Mouse (Mus musculus) forebrain, postnatal 0 days (tissue): Measurements from ENCODE around the gene Ing5. TPM values are rescaled to one million over a fixed set of nuclear protein-coding genes. Genes with fewer than 3 reads are reported as not detected.
"Not testable (repeated sequence)": the region's sequence is repeated elsewhere in the genome, so short reads cannot be mapped to it uniquely, and the experiment has no call there.

Experiments
- ATAC-seq: fragments of 200-750 bp; cut with Nextera tagmentation; 2 replicates; pipeline ENCODE4 v1.8.0; 2017; ENCODE audit warnings: mild to moderate bottlenecking, moderate library complexity
- DNase-seq: peaks from one replicate; pipeline ENCODE4 v3.0.0-alpha.2; 2015
- H3K27ac ChIP-seq: fragments of 300-500 bp; sonication (generic); 2 replicates; pipeline ENCODE4 v1.5.1; 2014; ENCODE audit warnings: low read depth, mild to moderate bottlenecking, antibody characterized with exemption, low read length, moderate library complexity, mixed read lengths
- H3K27me3 ChIP-seq: fragments of 300-500 bp; sonication (generic); 2 replicates; pipeline ENCODE4 v1.6.1; 2014; ENCODE audit warnings: mild to moderate bottlenecking, low read length, mixed read lengths; ENCODE audit not compliant: insufficient read depth
- H3K36me3 ChIP-seq: fragments of 300-500 bp; sonication (generic); 2 replicates; pipeline ENCODE4 v1.6.1; 2014; ENCODE audit warnings: mild to moderate bottlenecking, moderate library complexity; ENCODE audit not compliant: insufficient read depth
- H3K4me1 ChIP-seq: fragments of 300-500 bp; sonication (generic); 2 replicates; pipeline ENCODE4 v1.6.1; 2014; ENCODE audit warnings: antibody characterized with exemption; ENCODE audit not compliant: insufficient read depth
- H3K4me2 ChIP-seq: fragments of 300-500 bp; sonication (generic); 2 replicates; pipeline ENCODE4 v1.6.1; 2014; ENCODE audit warnings: low read depth, mild to moderate bottlenecking, moderate library complexity
- H3K4me3 ChIP-seq: fragments of 300-500 bp; sonication (generic); 2 replicates; pipeline ENCODE4 v1.5.1; 2014; ENCODE audit warnings: low read depth, low read length, mixed read lengths
- H3K9ac ChIP-seq: fragments of 300-500 bp; sonication (generic); 2 replicates; pipeline ENCODE4 v1.6.1; 2014; ENCODE audit warnings: mild to moderate bottlenecking
- H3K9me3 ChIP-seq: fragments of 300-500 bp; sonication (generic); 2 replicates; pipeline ENCODE4 v1.6.1; 2016; ENCODE audit warnings: low read length
- CTCF ChIP-seq: sonication (generic); IDR thresholded peaks from 2 replicates; pipeline ENCODE4 v1.5.1; 2016; ENCODE audit warnings: antibody characterized with exemption, control low read depth, low read depth
- WGBS: fragments of 180-500 bp; shearing (Covaris S2); extraction: QIAGEN DNeasy Blood & Tissue Kit; methylation state at CpG from one replicate; pipeline ENCODE4 v1.1.7; 2014; 5-methylcytosine and 5-hydroxymethylcytosine counted together
- polyA plus RNA-seq: library from polyadenylated mRNA; unstranded; fragments of >200 nt; fragmentation: Nextera tagmentation; extraction: Ambion mirVana; gene quantifications from 2 replicates; pipeline ENCODE4 v1.2.1, GENCODE M21; 2015
- total RNA-seq: library from RNA; depleted of rRNA; stranded (reverse); fragments of >200 nt; gene quantifications from 2 replicates; pipeline ENCODE4 v1.2.3, GENCODE M21; 2014; rRNA removed

Ing5 gene
- total and polyA plus RNA-seq, 2 experiments from 2014 or later: 5.4 to 12.9 TPM

DNA sequence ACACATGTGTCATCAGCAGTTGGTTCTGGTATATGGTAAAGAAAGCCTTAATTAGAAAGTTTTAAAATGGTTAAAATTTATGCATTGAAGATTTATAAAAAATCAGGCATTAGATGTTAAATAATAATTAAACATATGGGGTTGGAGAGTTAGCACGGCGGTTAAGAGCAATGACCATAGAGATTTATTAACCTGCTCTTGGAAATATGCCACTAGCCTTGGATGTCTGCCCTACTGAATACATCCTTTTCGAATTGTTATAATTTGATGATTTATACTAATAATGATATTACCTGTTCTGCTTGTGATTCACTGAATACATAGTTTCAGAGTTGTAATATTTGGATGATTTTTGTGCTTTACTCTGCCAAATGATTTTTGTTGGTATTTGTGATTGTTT lies 54.2 kb downstream of the Ing5 start:
- no peaks in the 10 kb centered on the region for H3K27me3 ChIP-seq
- H3K9me3 ChIP-seq: no peaks in the 10 kb centered on the region
- no peak for TF ChIP-seq CTCF
- no peak for DNase-seq
- H3K9ac ChIP-seq: no peak overlapping the region
- H3K4me2 ChIP-seq: no peak overlapping the region
- H3K36me3 ChIP-seq: no peaks in the 10 kb centered on the region
- no peak overlapping the region for H3K27ac ChIP-seq
- 74% methylated on average over 3 of the region's 3 CpGs for WGBS
- no peak for ATAC-seq
- no peak overlapping the region for H3K4me3 ChIP-seq
- no peaks in the 10 kb centered on the region for H3K4me1 ChIP-seq

DNA sequence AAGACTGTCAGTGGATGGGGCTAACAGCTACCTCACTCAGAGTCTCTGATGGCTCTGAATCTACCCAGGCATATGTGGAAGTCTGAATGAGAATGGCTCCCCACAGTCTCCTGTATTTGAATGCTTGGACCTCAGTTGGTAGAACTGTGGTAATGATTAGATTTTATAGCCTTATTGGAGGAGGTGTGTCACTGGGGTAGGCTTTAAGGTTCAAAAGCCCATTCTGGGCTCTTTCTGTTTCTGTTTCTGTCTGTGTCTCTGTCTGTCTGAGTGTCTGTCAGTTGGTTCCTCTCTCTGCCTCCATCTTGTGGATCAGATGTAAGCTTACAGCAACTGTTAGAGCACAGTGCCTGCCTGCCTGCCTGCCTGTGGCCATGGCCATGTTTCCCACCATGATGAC lies 55.9 kb downstream of the Ing5 start:
- Histone ChIP-seq H3K27ac (no peak overlapping the region), H3K4me1 (no peaks in the 10 kb centered on the region), H3K4me2 (no peak overlapping the region), H3K4me3 (no peak overlapping the region), H3K36me3 (no peaks in the 10 kb centered on the region), H3K27me3 (no peaks in the 10 kb centered on the region), H3K9ac (no peak overlapping the region), H3K9me3 (no peaks in the 10 kb centered on the region)
- DNase-seq: no peak
- ATAC-seq: no peak
- no peak for TF ChIP-seq CTCF

DNA sequence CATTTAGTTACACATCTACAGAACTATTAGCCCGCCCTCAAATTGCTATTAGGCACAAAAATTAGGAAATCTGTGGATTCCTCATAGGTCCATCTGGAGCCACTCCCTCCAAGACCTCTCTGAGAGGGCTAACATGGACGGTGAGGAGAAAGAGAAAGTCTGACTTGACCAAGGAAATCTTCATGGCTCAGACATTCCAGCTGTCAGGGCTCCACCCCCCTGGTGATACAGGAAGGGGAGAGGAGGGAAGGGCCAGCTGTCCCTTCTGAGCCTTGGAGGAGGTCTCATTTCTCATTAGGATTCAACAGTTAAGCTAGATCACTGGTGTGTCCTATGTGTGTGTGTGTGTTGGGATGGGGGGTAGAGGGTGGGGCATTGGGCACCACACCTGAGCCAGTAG lies 57.3 kb downstream of the Ing5 start, which contains the start of gene Gal3st2:
Gene Gal3st2, plus strand, starts transcription at position 259 of the 400 bp plus-strand sequence.
- not testable (repeated sequence) for H3K9ac ChIP-seq, H3K4me1 ChIP-seq, H3K27me3 ChIP-seq, H3K4me2 ChIP-seq, ATAC-seq, H3K4me3 ChIP-seq, H3K27ac ChIP-seq, H3K36me3 ChIP-seq, H3K9me3 ChIP-seq, DNase-seq
- WGBS: 69% methylated on average over 2 of the region's 2 CpGs

Other genes starting within 250 kb of the Ing5 start
- gene Stk25, start 145.3 kb upstream of the Ing5 start, total RNA-seq: 278 and 312 TPM in 2 replicates
- 371 and 381 TPM in 2 replicates for gene Stk25, start 145.3 kb upstream of the Ing5 start, polyA plus RNA-seq
- 94.6 and 119 TPM in 2 replicates for gene Bok, start 118.3 kb upstream of the Ing5 start, total RNA-seq
- gene Bok, start 118.3 kb upstream of the Ing5 start, polyA plus RNA-seq: 113 and 150 TPM in 2 replicates
- 46.0 and 50.6 TPM in 2 replicates for gene Atg4b, start 52.5 kb upstream of the Ing5 start, total RNA-seq
- gene Atg4b, start 52.5 kb upstream of the Ing5 start, polyA plus RNA-seq: 72.6 and 72.7 TPM in 2 replicates
- gene Thap4, start 49.1 kb upstream of the Ing5 start, total RNA-seq: 53.2 and 71.3 TPM in 2 replicates
- 51.2 and 53.2 TPM in 2 replicates for gene Thap4, start 49.1 kb upstream of the Ing5 start, polyA plus RNA-seq
- 90.9 and 97.1 TPM in 2 replicates for gene Dtymk, start 2.0 kb upstream of the Ing5 start, total RNA-seq
- gene Dtymk, start 2.0 kb upstream of the Ing5 start, polyA plus RNA-seq: 123 and 138 TPM in 2 replicates
- gene D2hgdh, start 20.9 kb downstream of the Ing5 start, total RNA-seq: 13.4 and 13.5 TPM in 2 replicates
- 7.4 and 11.2 TPM in 2 replicates for gene D2hgdh, start 20.9 kb downstream of the Ing5 start, polyA plus RNA-seq
- 0.23 TPM in 1 of 2 replicates, not detected in the other for gene Gal3st2, start 57.3 kb downstream of the Ing5 start, total RNA-seq
- not detected in 2 replicates for gene Gal3st2, start 57.3 kb downstream of the Ing5 start, polyA plus RNA-seq
- not detected in 2 replicates for gene Gal3st2b, start 114.3 kb downstream of the Ing5 start, total RNA-seq
- not detected in 2 replicates for gene Gal3st2b, start 114.3 kb downstream of the Ing5 start, polyA plus RNA-seq
- not detected in 2 replicates for gene Gal3st2c, start 186.5 kb downstream of the Ing5 start, total RNA-seq
- not detected in 2 replicates for gene Gal3st2c, start 186.5 kb downstream of the Ing5 start, polyA plus RNA-seq
- 0.05 and 0.77 TPM in 2 replicates for gene Neu4, start 216.5 kb downstream of the Ing5 start, total RNA-seq
- 0.10 and 0.27 TPM in 2 replicates for gene Neu4, start 216.5 kb downstream of the Ing5 start, polyA plus RNA-seq
- gene Pdcd1, start 248.6 kb downstream of the Ing5 start, total RNA-seq: 0.08 TPM in 1 of 2 replicates, not detected in the other
- not detected in 2 replicates for gene Pdcd1, start 248.6 kb downstream of the Ing5 start, polyA plus RNA-seq